Mouse (Mus musculus) erythroblast, embryonic 14.5 days (primary cell): ENCODE measurements around the gene Tusc2.

Experiments
- GATA1 ChIP-seq: IDR thresholded peaks from 2 replicates; pipeline ENCODE4 v1.6.1; 2012; ENCODE audit warnings: low read length, inconsistent platforms, mixed read lengths
- TAL1 ChIP-seq: IDR thresholded peaks from 3 replicates; pipeline ENCODE4 v1.6.1; 2012; ENCODE audit warnings: low read length, inconsistent platforms, mixed read lengths

DNA sequence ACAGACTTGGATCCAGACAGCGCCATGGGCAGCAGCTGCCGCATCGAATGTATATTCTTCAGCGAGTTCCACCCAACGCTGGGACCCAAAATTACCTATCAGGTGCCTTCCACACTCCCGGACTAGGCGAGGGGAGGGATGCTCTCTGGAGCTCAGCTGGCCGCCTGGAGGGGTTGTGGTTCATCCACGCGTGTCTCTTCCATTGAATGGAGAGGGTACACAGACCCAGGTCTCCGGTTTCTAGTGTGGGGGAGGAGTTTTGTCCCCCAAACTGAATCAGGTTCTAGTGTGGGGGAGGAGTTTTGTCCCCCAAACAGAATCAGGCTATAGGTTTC, 20.7 kb upstream of the Tusc2 start:
- no peak for TF ChIP-seq TAL1
- TF ChIP-seq GATA1 = no peak
